Mouse (Mus musculus) lung, postnatal 36 days (tissue): Measurements from ENCODE around the gene Ttc17.

Experiments used
- DNase-seq: peaks from one replicate; pipeline ENCODE4 v3.0.0; 2022; ENCODE audit warnings: mixed read lengths

The Ttc17 gene

DNA sequence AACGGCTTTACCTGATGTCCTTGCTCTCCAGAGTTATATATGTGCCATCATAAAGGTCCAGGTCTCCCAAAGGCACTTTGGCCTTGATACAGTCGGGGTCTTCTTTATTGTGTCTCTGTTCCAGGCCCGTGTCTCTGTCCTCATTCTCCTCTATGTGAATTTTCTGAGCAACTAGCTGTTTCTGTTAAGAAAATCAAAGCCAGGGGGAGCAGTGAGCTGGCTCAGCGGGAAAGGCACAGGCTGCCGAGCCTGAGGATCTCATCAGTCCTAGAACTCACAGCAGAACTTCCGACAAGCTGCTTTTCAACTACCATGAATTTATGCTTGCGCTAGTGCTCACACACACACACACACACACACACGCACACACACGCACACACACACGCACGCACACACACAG is 27.8 kb downstream of the Ttc17 start:
- DNase-seq = no peak

DNA sequence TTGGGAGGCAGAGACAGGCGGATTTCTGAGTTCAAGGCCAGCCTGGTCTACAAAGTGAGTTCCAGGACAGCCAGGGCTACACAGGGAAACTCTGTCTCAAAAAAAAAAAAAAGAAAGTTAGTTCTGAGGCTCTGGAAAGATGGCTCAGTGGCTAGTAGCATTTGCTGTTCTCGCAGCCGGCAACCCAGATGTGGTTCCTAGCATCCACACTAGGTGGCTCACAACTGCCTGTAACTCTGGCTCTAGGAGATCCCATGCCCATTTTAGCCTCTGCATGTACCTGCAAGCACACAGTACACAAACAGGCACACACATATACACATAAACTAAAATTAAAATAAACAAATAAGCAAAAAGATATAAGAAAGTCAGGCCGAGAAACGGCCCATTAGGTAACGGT is 35.4 kb downstream of the Ttc17 start:
- peak; percentile 18 for DNase-seq

DNA sequence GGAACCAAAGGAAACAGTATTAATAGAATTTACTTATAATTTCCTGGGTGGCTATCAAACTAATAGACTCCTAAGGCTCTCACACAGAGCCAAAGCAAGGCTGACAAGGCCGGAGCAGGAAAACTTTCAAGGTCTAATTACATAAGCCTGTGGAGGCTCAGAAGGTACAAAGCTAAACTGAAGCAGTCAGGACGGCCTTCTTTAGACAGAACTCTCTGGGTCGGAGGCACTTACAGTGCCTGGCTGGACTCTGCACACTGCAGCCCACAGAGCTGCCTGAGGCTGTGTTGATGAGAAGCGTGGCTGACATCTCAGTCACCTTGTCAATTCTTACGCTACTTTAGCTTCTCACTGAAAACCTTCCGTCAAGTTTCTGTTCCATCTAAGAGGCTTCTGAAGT is 42.7 kb downstream of the Ttc17 start:
- DNase-seq = no peak

DNA sequence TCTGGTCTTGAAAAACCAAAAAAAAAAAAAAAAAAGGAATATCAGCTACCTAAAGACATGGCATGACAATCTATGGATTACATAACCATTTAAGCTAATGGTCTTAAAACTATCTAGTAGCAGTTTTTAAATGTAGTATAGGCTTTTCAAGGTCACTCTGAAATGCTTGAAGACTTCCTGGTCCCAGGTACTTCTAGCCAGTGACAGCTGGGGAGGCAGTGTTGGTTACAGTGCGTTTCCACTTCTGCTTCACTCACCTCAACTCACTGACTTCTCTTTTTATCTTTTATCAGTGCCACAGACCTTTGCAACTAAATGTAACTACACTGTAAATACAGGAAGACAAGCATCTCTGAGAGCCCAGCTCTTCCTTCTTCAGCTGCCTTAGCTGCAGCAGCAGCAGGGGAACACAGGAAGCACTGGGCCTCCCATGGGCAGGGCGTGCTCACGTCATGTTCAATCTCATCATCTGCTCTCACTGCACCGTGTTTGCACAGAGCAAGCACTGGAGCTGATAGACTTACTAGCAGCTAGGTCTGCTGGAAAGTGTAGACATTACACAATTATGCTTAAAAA is 46.0 kb downstream of the Ttc17 start:
- DNase-seq = peak; percentile 3

DNA sequence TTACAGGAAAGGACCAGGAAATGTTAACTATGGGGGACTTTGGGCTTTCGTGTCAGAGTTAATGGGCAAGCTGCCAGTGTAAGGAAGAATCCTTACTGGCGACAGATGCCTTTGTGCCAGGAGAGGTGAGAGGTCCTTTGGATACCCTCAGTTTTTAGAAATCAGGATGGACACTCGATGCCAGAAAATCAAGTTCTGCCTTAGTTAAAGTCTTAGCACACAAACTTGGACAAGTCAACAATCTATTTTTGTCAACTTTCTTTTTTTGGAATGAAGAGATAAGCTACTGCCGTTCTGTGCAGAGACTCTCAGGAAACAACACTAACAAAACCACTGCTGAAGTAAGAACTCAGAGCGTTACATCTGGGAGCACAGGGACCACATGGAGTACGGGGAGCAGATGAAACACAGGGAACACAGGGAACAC is 58.3 kb downstream of the Ttc17 start:
- DNase-seq = no peak

DNA sequence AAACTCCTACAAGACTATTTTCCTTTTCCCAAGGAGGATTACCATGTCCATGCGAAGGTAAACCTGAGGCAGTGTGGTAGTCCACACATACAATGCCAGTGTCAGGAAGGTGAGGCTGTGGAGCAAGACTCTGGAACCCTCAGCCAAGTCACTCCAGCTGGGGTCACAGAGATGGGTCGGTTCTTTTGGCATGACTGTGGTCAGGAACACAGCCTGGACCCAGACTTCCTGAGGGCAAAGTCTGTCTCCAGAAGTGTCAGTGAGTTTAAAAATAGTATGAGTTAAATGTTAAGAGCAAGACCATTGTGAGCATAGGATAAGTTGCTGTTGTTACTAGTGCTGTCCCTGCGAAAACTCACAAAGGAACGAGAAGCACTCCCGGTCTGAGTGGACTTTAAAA is 59.7 kb downstream of the Ttc17 start:
- no peak for DNase-seq

DNA sequence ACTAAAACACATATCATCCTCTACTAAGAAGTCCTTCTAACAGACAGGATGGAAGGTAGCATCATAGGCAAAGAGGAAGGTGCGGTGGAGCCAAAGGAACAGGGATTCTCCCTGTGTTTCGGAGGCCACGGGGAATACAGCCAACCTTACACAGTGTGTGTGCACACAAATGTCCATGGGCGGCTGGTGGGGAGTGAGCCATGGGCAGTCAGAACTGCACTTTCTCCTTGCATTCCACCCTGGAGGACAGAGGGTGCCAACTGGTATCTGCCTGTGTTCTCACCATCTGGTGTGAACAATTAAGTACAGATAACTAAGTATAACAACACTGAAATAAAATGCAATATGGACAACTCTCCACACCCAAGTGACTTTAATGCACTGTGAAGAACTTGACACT is 61.9 kb downstream of the Ttc17 start:
- DNase-seq = no peak

DNA sequence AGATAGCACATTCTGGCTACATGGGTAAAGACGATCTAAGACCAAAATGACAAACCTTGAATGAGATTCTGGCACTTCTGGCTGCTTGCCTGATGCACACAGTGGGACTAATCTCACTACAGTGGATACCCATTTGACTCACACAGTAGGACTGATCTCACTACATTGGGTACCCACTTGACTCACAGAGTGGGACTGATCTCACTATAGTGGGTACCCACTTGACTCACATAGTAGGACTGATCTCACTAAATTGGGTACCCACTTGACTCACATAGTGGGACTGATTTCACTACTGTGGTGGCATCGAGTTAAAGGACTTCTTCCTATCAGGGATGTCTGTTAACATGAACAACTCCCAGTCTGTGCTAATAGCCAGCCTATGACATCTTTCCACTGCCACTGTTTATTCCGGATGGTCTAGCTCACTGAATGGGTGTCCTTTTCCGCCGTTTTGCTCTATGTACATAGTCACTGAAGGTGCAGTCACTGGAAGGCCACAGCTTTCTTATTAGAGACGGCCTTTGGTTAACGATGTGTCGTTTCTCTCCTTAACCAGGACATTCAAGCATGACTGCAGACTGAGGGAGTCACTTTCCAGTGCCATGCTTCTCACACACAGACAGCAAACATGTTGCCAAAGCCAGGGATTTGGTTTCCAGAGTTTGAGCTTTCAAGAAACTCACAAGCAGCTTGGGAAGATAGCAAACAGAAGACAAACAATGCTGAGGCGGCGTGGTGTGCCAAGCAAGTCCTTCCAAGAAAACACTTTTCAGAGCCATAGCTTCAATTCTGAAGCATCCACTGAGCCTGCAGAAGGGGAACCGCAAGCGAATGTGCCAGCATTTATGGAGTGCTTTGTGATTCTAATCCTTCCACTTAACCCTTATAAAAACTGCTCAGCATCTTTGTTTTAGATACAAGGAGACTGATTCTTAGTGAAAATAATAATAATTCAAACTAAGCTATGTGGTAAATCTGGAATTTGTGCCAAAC is 62.9 kb downstream of the Ttc17 start:
- DNase-seq = no peak

DNA sequence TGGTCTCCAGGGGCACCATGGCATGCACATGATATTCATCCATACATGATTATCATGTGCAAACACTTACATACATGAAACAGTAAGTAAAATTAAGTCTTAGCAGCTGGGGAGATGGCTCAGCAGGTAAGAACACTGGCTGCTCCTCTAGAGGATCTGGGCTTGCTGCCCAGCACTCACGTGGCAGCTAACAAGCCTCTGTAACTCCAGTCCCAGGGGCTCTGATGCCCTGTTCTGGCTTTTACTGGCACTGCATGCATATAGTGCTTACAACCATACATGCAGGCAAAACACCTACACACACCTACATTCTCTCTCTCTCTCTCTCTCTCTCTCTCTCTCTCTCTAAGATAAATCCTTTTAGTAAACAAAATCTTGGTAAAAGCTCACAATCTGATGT is 65.7 kb downstream of the Ttc17 start:
- peak; percentile 29 for DNase-seq

DNA sequence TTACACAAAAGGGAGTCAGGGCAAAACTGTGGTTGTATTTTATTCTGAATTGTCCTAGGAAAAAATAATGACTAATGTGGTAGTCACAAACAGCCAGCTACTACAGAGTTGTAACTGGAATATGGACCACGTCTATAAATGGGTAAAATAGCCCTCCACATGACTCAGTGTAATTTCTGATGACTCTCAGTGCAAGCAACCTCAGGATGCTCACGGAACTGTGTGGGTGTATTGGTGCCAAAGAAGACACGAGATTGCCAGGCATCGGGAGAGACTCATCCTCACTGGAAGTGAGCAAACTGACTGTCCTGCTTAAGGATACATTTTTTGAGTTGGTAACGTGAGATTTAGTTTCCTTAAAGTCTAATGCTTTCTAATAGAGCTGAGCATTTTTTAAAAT is 67.0 kb downstream of the Ttc17 start:
- DNase-seq = no peak

DNA sequence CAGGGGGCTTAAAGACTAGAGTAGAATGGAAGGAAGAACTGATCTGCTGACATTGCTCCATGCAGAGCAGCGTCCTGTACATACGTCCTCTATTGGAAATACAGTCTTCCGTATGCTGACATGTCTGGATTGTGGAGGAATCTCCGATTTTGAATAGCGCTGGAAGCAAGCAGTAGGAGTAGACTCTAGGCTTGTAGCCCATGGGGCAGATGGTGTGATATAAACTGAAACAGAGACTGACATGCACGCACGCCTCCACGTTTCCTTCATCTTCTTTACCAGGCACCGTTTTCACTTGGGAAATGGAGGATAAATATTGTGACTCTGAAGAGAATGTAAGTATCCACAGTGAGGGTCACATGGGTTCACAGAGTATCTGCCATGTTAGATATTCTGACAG is 70.2 kb downstream of the Ttc17 start:
- DNase-seq = no peak

DNA sequence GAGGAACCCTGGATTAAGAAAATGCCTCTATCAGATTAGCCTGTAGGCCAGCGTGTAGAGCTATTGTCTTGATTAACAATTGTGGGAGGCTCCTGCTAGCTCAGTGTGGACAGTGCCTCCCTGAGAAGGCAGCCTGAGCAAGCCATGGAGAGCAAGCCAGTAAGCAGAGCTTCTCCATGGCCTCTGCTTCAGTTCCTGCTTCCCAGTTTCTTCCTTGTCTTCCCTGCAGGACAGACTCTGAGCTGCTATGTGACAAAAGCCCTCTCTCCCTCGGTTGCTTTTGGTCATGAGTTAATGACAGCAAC is 71.8 kb downstream of the Ttc17 start:
- DNase-seq = no peak

DNA sequence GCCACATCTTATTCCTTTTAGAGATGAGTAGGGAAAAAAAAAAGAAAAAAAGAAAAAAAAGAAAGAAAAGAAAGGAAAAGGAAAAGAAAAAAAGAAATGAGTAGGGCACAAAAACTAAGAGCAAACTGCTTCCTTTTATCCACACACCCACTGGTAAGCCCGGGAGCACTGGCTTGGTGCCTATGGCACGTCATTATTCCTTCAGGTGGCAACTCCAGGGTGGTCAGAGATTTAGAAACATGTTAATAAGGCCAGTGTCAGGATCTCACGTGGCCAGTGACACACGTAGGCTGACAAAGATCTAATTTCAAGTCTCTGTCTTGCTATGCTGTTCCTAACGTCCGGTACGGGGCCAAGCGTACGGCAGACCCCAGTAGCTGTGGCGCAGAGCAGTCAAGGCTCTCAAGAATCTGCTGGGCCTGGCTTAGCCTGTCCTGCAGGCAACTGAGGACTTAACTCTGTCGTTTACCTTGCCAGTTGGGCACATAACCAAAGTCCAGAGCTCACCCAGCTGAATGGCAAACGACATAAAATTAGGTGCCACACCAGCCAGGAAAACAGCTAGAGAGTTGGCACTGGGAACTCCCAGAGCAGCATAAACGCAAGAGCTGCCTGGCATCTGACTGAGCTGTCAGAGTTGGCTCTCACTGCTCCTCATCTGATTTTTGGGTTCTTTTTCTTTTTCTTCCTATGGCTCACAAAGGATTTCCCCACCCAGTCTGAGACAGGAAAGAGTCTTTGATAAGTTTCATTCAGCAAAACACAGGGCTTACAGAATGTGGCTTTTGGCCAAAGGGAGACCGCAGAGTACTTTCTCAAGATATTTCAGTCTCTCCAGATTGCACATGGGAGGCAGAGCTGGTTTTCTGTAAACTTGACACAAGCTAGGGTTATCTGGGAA is 72.4 kb downstream of the Ttc17 start:
- peak; percentile 38 for DNase-seq

DNA sequence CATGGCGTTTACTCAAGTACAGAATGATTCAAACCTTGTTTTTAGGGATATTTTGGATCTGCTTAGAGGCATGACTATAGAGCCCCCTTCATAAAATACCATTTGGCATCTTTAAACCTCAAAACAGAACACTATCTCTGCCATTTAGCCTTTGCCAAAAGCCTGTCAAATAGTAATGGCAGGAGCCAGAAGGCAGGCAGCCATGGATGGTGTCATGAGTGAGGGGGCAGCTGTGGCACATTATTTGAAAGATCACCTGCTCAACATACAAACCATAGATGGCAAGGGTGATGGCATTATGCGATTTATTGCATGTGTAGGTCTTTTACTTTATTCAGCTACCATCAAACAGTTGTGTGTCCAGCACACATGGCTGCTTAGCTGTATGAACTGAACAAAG is 73.4 kb downstream of the Ttc17 start:
- no peak for DNase-seq

DNA sequence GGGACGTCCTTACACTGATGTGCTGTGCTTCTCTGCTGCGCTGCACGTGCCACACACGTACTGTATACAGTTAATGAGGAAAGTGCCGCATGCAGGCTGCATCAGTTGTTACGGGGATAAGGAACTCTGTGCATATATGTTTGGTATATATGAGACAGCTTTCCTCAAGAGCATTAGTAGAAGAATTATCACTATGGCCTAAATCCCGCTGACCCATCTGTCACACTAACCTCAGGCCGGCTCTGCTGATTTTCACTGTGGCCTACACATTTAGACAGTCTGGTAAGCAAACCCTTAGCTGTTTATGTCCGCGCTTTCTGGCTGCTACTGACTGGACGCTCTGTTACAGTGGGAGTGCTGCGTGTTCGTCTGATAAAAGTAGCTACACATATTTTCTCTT is 77.2 kb downstream of the Ttc17 start:
- no peak for DNase-seq

DNA sequence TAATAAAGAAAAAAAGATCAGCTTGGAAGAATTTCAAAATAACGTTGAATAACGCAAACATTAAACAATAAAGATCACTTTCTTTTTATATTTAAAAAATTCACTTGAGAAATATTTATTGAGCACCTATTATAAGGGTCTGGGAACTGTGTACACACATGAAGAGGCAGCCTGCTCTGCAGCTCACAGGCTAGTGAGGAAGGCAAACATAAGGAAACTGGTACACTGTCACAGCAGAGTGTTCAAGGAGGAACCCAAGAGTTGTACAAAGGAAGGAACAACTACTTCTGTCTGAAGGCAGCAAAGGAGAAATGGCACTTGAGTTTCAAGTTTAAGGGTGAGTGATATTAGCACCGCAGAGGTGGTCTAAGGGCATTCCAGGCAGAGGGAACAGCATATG is 78.7 kb downstream of the Ttc17 start:
- no peak for DNase-seq

DNA sequence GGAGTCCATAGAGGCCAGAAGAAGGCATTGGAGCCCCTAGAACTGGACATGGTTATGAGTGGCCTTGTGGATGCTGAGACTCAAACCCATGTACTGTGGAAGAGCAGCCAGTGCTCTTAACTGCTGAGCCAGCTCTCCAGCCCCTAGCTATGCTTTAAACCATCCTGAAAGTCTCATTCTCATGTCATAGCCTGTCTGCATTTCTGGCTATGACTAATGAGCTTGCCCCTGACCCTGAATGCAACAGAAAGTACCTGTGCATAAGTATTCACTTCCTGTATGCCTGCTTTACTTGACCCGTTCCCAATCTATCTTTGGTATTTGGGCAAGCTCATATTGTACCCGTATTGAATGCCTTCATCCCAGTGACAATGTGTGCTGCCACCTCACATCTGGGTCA is 86.7 kb downstream of the Ttc17 start:
- no peak for DNase-seq

DNA sequence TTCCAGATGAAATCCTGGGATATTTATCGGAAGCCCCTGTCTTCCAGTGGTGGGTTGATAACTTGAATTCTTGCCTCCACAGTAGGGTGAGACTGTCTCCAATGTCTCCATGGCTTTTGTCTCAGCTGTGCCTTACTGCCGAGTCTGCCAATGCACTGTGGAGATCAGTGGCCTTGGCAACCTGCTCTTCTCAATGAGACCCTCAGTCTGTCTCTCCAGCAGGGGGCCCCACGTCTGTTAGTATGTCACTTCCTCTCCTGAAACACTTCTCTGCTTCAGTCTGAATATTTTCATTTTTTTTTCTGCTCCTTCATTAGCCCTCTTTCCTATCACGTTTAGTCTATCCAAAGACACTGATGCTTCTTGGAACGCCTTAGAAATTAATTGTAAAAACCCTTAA is 90.0 kb downstream of the Ttc17 start:
- no peak for DNase-seq

DNA sequence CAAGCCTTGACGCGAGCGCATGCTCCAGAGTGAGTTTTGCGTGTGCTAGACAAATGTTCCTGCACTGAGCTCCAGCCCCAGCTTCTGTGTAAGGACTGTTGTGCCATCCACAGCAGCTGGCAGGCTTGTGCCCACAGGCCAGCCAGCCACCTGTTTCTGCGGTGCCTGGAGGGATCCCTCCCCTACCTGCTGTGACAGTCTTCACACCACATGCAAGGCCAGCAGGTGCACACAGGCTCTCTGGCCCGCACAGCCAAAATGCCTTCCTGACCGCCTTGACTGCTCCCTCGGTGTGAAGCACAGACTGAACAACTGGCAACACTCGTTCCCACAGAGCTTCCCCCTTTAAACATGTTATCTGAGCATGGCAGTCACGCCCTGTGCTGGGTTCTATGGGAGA is 102.5 kb downstream of the Ttc17 start:
- no peak for DNase-seq

DNA sequence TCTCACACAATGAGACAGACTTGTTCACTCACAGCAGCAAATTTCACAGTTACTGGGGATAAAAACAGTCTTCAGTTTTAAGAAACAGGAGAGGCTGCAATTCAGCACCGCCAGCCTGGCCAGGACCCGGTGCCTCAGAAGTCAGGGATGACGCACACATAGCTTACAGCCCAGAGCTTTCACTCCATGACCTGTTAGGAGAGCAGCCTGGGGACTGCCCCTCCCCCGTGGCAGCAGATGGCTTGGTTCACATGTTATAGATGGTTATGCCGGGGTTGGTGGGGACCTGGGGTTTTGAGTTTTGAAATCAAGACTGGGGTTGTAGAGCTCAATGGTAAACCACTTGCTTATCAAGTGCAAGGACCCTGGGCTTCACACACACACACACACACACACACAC is 104.1 kb downstream of the Ttc17 start:
- DNase-seq = no peak

DNA sequence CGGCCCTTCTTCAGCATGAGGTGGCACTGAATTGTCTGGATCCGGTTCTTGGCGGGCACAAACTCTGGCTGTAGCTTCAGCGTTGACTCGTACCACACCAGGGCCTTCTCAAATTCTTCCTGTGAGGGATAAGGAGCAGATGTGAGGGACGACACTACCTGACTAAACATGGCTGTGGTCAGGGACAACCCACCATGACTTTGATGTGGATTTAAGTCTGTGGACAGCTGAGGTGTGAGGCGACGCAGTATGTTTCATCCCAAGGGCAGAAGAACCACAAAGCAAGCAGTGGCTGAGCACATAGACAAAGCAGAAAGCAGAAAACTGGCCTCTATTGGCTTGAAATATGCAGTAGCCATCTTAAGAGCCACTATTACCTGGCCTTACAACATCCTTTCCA is 104.7 kb downstream of the Ttc17 start:
- DNase-seq = no peak

DNA sequence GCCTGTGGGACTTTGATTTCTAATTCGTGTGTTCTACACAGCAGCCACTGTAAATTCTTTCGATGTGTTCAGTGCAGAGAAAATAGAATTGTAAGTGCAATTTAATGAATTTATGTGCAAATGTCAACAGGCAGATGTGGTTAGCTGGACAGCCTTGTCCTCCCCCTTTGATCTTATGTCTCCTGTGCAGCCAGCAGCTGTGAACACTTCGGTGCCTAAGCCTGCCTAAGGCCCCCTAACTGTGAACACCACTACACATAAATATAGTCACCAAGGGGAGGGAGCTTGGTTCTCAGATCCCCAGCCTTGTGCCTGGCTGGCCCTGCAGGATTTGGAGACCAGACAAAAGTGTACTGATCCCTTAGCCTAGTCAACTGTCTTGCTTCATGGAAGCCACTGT is 109.0 kb downstream of the Ttc17 start:
- DNase-seq = no peak

DNA sequence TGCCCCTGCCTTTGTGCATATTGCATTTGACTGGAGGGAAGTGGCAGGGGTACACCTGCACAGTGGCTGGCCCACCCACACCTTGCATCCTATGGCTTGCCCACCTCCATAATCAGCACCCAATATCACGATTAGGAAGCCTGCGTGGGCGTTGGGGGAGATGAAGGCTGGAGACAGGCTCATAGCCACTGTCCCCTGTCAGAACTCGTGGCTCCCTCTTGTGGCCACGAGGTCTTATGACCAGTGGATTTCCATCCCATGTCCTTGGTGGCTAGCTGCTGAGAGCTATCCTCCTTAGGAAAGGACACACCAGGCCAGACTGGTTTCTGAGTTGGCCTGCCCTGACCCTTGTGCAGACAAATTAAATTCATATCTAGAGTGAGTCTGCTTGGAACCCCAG is 116.0 kb downstream of the Ttc17 start:
- DNase-seq = peak; percentile 65

DNA sequence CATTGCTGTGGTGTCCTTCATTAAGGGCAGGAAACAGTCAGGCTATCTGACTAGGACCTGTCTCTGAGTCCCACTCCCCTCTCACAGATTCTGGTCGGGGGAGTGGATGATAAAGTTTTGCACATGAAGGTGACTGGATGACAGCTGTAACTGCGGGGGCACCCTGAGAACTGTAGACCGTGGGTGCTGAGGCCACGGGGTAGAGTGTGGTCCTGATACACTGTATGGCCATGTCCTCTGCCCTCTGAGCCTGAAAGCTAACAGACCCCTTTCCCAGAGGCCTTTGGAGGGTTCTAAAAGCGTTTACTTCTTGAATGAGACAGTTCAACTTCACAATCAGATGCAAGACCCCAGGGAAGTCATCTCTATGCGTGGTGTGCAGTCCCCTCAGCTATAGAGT is 116.8 kb downstream of the Ttc17 start:
- no peak for DNase-seq
